Mouse (Mus musculus) embryo, embryonic 9.5 days (tissue): Measurements from ENCODE around the gene Rhcg.

Experiments used
- DNase-seq: peaks from one replicate; pipeline ENCODE4 v3.0.0-alpha.2; 2017; ENCODE audit errors: extremely low spot score

Gene Rhcg

GRCm38 (mm10) chr7:79617418-79617817 lies at the start of gene Rhcg:
TSS of gene Rhcg (minus strand) at chr7:79617657.
- peak; percentile 21 for DNase-seq

GRCm38 (mm10) chr7:79666690-79667089 lies 49.2 kb upstream of the Rhcg start:
- DNase-seq, result no peak

GRCm38 (mm10) chr7:79661253-79661890 lies 43.9 kb upstream of the Rhcg start:
- peak; percentile 20 for DNase-seq

GRCm38 (mm10) chr7:79660291-79661150 lies 43.1 kb upstream of the Rhcg start:
- no peak for DNase-seq

DNA sequence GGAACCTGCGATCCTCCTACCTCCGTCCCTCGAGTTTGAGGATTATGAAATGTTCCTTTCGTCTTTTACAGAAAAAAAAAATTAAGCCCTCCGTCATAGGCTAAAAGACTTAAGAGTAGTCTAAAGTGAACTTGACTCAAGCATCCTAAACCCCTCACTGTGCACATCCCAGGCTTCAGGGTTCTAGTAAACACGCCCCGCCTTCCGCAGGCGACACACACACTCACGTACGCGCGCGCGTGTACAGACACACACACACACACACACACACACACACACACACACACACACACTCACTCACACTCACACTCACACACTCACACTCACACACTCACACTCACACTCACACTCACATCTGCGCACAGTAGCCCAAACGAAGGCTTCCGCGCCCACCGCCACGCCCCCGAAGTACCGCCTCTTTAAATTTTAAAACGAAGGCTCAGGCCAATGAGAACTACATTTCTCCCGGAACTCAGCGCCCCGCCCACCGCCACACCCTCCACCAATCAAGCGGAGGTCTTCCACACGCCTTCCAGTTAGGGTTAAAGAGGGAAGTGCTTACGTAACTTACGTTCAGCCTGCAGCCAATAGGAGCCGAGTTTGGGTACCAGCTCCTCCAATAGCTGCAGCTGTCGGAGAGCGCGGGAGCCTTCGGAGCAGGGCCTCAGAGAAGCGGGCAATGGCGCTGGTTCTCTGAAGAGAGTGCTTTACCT lies 42.3 kb upstream of the Rhcg start, which contains the start of gene Ticrr:
Ticrr (plus strand) TSS at position 619 of the 713 bp plus-strand sequence.
- DNase-seq, result peak; percentile 98

DNA sequence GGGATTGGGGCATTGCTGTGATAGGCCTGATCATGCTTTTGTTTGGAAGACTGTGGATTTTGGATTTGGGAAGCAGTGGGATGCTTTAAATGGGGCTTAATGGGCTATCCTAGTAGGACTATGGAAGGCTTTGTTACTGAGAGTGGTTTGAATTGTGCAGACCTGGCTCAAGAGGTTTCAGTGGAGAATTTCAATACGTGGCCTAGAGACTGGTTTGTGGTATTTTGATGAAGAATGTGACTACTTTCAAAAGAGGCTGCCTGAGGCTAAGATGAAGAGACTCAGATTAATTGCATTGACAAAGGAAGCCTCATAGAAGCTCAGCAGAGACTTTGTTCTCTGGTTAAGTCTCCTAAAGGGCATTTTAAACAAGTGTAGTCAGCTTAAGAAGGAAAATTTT lies 37.1 kb upstream of the Rhcg start:
- DNase-seq, result no peak

- no peak for DNase-seq
Measured at GRCm38 (mm10) chr7:79654185-79654584, 36.7 kb upstream of the Rhcg start.

- peak; percentile 54 for DNase-seq
Measured at GRCm38 (mm10) chr7:79649005-79649404, 31.5 kb upstream of the Rhcg start.

DNA sequence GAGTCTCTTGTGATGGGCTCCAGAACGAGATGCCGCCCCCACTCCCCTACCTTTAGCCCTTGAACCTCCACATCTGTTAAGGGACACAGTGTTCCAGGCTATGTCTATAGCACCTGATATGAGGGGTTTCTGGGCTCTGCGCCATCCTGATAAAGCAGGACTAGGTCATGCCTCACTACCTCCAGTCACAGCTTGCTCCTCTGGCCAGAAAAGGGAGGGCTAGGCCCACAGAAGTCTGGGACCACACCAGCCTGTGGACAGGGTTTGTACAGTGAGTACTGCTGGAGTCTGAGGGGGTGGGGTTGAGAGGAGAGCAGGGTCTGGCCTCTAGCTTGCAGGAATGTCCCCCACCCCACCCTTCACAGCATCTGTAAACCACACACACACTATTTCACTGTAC lies 29.8 kb upstream of the Rhcg start:
- no peak for DNase-seq

DNA sequence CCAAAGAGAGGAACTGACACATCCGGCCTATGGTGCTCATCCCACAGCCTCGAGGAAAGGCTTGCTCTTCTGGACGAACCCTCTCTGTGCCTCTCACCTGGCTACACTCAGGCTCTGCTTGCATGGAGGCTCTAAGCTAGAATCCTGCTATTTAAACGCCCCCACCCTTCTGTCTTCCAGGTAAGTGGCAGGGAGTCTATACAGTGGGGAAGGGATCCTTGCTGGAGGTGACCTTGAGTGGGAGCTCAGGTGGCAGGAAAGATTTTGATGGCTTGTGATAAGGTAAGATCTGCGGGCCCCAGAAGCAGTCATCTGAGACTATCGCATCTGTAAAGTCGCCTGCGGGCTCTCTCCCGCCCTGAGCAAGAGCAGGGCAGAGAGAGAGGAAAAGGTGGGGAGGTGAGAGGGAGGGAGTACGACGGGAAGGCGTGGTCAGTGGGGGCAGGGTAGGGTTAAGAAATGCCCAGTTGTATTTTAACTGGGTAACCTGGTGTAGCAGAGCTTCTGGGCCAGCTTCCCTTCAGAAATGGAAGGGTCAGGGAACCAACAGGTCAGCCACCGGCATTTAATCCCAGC lies 14.4 kb upstream of the Rhcg start:
- DNase-seq, result no peak

DNA sequence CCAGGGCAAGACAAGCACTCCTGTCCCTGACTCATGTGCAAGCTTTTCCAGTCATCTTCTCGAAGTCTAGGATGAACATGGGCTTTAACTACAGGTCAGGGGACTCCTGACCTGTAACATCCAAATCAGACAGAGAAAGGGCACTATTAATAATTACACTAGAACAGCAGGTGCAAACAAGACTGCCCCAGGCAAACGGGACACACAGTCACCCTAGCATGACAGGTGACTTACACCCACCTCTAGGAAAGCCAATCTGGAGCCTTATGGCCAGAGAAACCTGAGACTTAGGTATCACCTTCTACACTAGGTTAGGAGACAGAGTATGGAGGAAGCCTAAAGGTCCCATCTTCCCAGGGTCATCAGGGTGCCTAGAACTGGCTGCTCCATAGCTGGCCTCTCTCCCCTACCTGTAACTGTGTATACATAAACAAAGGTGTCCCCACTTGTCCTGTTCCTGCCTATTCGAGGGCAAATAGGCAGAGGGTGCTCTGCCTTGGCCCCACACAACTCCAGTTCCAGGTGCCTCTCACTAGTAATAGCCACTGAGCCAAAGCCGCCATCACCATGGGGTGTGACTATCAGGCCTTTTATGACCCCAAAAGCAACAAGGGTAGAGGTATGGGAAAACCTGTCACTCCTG lies 10.9 kb upstream of the Rhcg start:
- no peak for DNase-seq

DNA sequence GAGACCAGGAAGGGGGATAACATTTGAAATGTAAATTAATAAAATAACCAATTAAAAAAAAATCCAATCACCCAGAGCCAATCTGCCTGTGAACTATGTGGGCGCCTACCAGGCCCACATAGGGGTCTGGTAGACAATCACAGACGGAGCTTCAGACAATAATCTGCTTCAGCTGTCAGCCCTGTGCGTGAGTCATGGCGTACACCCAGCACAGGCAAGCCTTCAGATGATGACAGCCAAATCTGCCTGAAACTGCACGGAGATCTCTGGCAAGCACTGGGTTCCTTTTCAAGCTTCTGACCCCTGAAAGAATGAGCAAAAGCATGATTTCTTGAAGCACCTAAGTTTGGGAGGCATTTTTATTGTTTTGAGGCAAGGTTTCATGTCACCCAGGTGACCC lies 8.7 kb upstream of the Rhcg start:
- DNase-seq, result no peak

DNA sequence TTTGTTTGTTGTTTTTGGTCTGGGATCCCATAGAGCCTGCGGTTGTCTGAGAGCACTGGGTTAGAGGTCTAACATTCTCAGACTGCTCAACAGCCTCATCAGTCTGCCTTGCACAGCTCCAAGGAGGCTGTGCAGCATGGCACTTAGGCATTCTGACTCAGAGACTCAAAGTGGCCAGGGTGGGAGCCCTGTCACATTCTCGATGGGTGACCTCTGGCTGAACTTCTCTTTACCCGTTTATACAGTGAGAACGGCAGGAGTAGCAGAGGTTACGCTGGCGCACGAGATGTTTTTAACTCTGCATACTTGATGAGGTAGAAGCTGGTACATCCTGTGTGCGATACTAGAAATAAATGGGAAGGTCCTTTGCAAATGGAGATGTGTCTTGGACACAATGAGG lies 5.6 kb upstream of the Rhcg start:
- no peak for DNase-seq

DNA sequence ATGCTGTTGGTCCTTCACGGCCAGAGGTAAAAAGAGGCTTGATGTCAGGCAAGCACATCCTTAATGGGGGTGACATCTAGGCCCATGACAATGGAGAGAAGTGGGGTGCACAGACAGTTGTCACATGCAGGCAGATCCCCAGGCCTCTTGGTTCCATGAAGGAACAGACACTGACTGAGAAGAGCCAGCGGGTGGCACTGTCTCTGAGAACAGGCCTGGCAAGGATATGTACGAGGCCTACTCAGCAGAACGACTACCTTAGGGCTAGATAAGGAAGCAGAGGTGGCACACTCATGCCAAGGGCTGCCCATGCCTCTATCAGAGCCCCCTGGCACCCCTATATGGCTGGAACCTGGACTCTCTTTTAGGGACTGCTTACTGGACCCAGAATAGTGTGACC lies 2.0 kb upstream of the Rhcg start:
- no peak for DNase-seq

- DNase-seq, result no peak
Measured at GRCm38 (mm10) chr7:79615941-79616340, 1.5 kb downstream of the Rhcg start.

- DNase-seq, result no peak
Measured at GRCm38 (mm10) chr7:79615008-79615407, 2.4 kb downstream of the Rhcg start.

- no peak for DNase-seq
Measured at GRCm38 (mm10) chr7:79613314-79613713, 4.1 kb downstream of the Rhcg start.

GRCm38 (mm10) chr7:79612783-79613182 lies 4.7 kb downstream of the Rhcg start:
- DNase-seq, result peak; percentile 48

DNA sequence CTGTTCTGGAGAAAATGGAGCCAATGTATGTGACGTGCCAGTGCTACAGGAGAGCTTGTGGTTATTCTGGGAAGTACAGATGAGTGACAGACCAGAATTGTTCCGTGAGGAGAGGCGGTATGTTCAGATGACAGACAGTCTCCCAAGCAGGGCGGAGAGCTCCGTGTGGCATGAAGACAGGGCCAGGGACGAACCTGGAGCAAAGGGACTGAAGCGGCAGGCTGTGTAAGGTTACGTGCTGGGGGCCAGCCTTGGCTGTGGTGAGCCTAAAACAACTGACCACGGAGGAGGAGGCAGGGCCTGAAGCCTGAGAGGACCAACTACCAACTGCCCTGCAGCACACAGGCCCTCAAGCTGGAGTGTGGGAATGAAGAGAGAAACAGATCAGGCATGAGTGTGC lies 5.6 kb downstream of the Rhcg start:
- no peak for DNase-seq

DNA sequence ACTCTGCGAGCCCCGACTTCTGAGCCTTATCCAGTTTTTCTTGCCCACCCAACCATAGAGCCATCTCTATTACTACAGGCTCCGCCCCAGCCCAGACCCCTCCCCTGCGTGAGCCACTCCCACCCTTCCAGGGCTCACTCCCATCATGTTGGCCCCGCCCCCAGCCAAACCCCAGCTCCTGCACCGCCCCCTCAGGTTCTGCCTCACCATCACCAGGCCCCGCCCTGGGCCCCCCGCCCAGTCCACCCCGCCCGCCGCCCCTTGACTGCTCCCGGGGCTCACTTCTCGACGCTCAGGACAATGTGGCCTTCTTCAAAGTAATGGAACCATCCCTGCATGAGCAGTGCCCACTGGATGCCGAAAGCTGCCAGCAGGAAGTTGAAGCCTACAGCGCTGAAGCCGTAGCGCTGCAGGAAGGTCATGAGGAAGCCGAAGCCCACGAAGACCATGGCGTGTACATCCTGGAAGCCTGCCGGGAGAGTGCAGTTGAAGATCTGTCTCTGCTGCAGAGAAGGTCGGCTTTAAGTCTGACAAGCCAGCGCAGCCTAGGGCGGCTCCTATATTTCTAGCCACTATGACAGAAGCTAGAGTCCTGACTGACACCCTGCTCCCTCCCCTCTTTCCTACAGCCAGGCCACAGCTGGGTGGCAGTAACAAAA lies 10.1 kb downstream of the Rhcg start:
- peak; percentile 81 for DNase-seq

GRCm38 (mm10) chr7:79606766-79607165 lies 10.7 kb downstream of the Rhcg start:
- no peak for DNase-seq
